Mouse (Mus musculus) hindbrain, embryonic 14.5 days (tissue): ENCODE results near the gene Colgalt2. TPM values are rescaled to one million over a fixed set of nuclear protein-coding genes. Genes with fewer than 3 reads are reported as not detected.

Experiments used
- ATAC-seq: fragments of 200-750 bp; cut with Nextera tagmentation; 2 replicates; pipeline ENCODE4 v1.8.0; 2017; ENCODE audit warnings: moderate number of reproducible peaks, mild to moderate bottlenecking, moderate TSS enrichment, moderate library complexity; ENCODE audit not compliant: low FRiP score
- DNase-seq: peaks from one replicate; pipeline ENCODE4 v3.0.0-alpha.2; 2015; ENCODE audit warnings: low spot score
- H3K27ac ChIP-seq: fragments of 300-500 bp; sonication (generic); 2 replicates; pipeline ENCODE4 v1.5.1; 2014; ENCODE audit warnings: mild to moderate bottlenecking, moderate library complexity
- H3K27me3 ChIP-seq: fragments of 300-500 bp; sonication (generic); 2 replicates; pipeline ENCODE4 v1.6.1; 2014; ENCODE audit warnings: mild to moderate bottlenecking, low read length, mixed read lengths; ENCODE audit not compliant: control insufficient read depth, insufficient read depth
- H3K36me3 ChIP-seq: fragments of 300-500 bp; sonication (generic); replicated peaks from 2 replicates; pipeline ENCODE4 v1.6.1; 2014; ENCODE audit not compliant: control insufficient read depth, insufficient read depth
- H3K4me1 ChIP-seq: fragments of 300-500 bp; sonication (generic); replicated peaks from 2 replicates; pipeline ENCODE4 v1.6.1; 2014; ENCODE audit warnings: antibody characterized with exemption, low read length, mixed read lengths; ENCODE audit not compliant: control insufficient read depth, insufficient read depth
- H3K4me2 ChIP-seq: fragments of 300-500 bp; sonication (generic); replicated peaks from 2 replicates; pipeline ENCODE4 v1.6.1; 2014; ENCODE audit warnings: mild to moderate bottlenecking, moderate library complexity
- H3K4me3 ChIP-seq: fragments of 300-500 bp; sonication (generic); replicated peaks from 2 replicates; pipeline ENCODE4 v1.5.1; 2014; ENCODE audit warnings: mild to moderate bottlenecking, low read length
- H3K9ac ChIP-seq: fragments of 300-500 bp; sonication (generic); 2 replicates; pipeline ENCODE4 v1.6.1; 2014
- H3K9me3 ChIP-seq: fragments of 300-500 bp; sonication (generic); 2 replicates; pipeline ENCODE4 v1.6.1; 2016; ENCODE audit warnings: low read length; ENCODE audit not compliant: control insufficient read depth
- WGBS: fragments of 180-500 bp; shearing (Covaris S2); extraction: QIAGEN DNeasy Blood & Tissue Kit; methylation state at CpG from one replicate; pipeline ENCODE4 v1.1.7; 2014; 5-methylcytosine and 5-hydroxymethylcytosine counted together
- polyA plus RNA-seq: library from polyadenylated mRNA; unstranded; fragments of >200 nt; fragmentation: Nextera tagmentation; extraction: Ambion mirVana; gene quantifications from 2 replicates; pipeline ENCODE4 v1.2.1, GENCODE M21; 2014

Gene Colgalt2
- polyA plus RNA-seq, 1 experiment from 2014 or later, result 3.4 TPM

DNA sequence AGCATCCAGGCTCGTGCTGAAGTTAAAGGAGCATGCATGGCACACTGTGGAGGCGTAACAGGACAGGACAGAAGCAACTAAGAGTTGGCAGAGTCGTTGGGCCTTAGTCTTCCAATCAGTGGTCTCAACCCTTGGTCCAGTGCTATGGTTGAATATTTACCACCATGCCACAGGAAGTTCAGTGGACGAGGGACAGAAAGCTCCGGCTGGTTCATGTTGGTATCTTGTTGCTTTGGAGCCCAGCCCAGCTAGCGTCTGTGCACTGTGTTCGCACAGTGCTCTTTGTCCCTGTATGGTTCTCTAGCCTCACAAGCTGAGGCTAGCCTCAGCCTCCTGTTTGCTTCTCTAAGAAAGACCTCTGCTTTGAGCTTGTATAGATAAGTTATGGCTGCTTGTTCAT lies 134.9 kb downstream of the Colgalt2 start:
- DNase-seq (no peak), ATAC-seq (no peak)
- no peaks in the 10 kb centered on the region for H3K27me3 ChIP-seq
- 91% methylated on average over 7 of the region's 7 CpGs for WGBS
- H3K9ac ChIP-seq, result no peak overlapping the region
- no peak overlapping the region for H3K27ac ChIP-seq
- no peaks in the 10 kb centered on the region; the same call in 1 of the 2 replicates for H3K36me3 ChIP-seq
- no peaks in the 10 kb centered on the region for H3K4me1 ChIP-seq
- H3K9me3 ChIP-seq, result no peaks in the 10 kb centered on the region
- H3K4me3 ChIP-seq, result no peak overlapping the region
- no peak overlapping the region for H3K4me2 ChIP-seq

DNA sequence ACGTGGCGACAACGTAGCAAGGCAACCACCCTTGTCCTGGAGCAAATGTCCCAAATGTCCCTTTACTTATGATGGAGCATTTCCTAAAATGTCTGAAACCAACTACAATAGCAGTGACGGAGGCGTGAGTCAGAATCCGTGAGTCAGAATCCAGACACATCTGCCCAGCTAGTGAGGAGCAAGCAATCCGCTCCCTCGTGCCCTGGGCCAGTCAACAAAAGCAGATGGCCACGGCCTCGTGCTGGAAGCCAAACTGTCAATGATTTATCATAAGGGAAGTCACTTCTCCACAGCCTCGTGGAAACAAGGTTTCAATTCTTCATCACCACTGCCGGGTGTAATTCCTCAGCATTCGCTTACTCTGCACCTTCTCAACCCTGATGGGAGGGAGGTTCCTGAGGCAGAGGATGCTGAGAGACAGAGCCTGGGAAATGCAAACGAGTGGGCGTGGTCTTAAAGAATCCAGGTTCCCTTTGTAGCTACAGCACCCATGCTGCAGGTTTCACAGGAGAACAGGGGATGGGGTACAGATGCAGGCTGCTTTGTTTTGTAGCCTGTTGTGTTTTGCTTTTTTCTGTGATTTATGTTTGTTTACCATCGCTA lies 136.9 kb downstream of the Colgalt2 start:
- no peaks in the 10 kb centered on the region; the same call in 1 of the 2 replicates for H3K36me3 ChIP-seq
- no peak for DNase-seq
- 0 out of 2 replicates have a peak, but pooled peaks have one; percentile 27 for ATAC-seq

GRCm38 (mm10) chr1:152537186-152537585 lies 137.6 kb downstream of the Colgalt2 start:
- ATAC-seq (no peak), DNase-seq (no peak)
- Histone ChIP-seq H3K9me3 (no peaks in the 10 kb centered on the region), H3K4me3 (no peak overlapping the region), H3K27me3 (no peaks in the 10 kb centered on the region), H3K4me1 (no peaks in the 10 kb centered on the region), H3K4me2 (no peak overlapping the region), H3K9ac (no peak overlapping the region), H3K27ac (no peak overlapping the region), H3K36me3 (peaks cover 3% of the 10 kb centered on the region; the same call in 1 of the 2 replicates)
- WGBS, result 69% methylated on average over 13 of the region's 13 CpGs

More for the DNA sequence above, 136.9 kb downstream of the Colgalt2 start:
- no peak overlapping the region for H3K9ac ChIP-seq
- H3K9me3 ChIP-seq, result no peaks in the 10 kb centered on the region
- no peaks in the 10 kb centered on the region for H3K4me1 ChIP-seq
- H3K4me3 ChIP-seq, result no peak overlapping the region
- 46% methylated on average over 16 of the region's 16 CpGs for WGBS
- no peaks in the 10 kb centered on the region for H3K27me3 ChIP-seq
- no peak overlapping the region for H3K27ac ChIP-seq
- no peak overlapping the region for H3K4me2 ChIP-seq

- peaks cover 3% of the 10 kb centered on the region for H3K36me3 ChIP-seq
- H3K4me3 ChIP-seq, result no peak overlapping the region
- H3K9ac ChIP-seq, result no peak overlapping the region
- no peak overlapping the region for H3K4me2 ChIP-seq
- DNase-seq (no peak), ATAC-seq (no peak)
- H3K27ac ChIP-seq, result no peak overlapping the region
- no peaks in the 10 kb centered on the region for H3K9me3 ChIP-seq
- 92% methylated on average over 4 of the region's 4 CpGs for WGBS
- no peaks in the 10 kb centered on the region for H3K27me3 ChIP-seq
- H3K4me1 ChIP-seq, result no peaks in the 10 kb centered on the region
These were observed 139.2 kb downstream of the Colgalt2 start for GRCm38 (mm10) chr1:152538817-152539216.

DNA sequence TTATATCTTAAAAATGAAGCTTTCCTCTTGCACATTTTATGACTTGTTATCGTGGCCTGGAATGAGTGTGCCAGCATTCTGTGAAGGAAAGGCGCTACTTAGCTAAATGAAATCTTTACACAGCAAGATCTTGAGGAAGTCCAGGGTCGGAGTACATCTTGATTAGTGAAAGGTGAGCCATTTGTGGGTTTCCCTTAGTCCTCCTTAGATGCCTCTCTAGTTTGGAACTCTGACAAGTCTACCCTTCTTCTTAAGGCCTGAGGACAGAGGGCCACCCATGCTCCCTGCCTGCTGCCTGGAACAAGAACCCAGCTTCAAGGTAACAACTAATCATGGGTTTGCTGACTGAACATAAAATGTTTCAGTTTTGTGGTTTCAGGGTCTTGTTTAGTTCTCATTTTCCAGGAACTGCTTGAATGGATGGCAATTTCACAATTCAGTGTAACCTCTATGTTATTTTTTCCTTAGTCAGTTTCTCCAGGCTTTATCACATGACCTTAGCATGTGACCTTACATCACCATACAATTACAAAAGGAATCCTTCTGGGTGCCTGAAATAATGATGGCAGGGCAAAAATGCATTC lies 140.8 kb downstream of the Colgalt2 start:
- WGBS, result 96% methylated on average over 3 of the region's 3 CpGs
- no peaks in the 10 kb centered on the region for H3K4me1 ChIP-seq
- no peaks in the 10 kb centered on the region for H3K9me3 ChIP-seq
- H3K27ac ChIP-seq, result no peak overlapping the region
- peaks cover 3% of the 10 kb centered on the region for H3K36me3 ChIP-seq
- ATAC-seq, result no peak
- no peak overlapping the region for H3K4me3 ChIP-seq
- H3K4me2 ChIP-seq, result no peak overlapping the region
- DNase-seq, result no peak
- no peaks in the 10 kb centered on the region for H3K27me3 ChIP-seq
- no peak overlapping the region for H3K9ac ChIP-seq

DNA sequence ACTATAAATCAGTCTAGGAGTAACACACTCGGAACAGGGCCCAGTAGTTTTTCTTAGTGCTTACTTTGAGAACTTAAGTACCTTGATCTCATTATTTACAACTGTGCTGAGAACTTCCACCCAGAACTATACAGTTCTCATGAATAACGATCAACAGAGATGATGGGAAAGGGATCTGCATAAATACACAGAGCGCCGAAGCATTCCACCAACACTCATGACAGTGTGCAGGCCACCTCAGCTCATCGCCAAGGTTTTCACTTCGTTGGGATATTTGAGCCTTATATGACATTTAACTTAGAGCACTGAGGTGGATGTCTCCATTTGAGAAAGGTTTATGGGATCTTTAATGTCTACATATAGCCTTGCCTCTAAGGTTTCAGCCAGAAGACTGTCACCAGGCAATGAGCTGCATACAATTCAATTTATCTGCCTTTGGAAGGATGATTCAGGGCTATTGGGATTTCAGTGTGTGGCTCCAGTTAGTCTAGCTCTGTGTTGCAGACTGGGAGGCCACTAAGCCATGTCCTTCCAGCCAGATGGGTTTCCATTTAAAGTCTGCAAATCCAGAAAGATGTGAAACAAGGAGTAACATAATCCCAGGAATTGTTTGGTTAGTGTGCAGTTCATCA lies 143.2 kb downstream of the Colgalt2 start:
- H3K9ac ChIP-seq, result no peak overlapping the region
- no peak overlapping the region for H3K27ac ChIP-seq
- ATAC-seq, result no peak
- no peaks in the 10 kb centered on the region for H3K4me1 ChIP-seq
- H3K4me3 ChIP-seq, result no peak overlapping the region
- H3K9me3 ChIP-seq, result no peaks in the 10 kb centered on the region
- H3K27me3 ChIP-seq, result no peaks in the 10 kb centered on the region
- 96% methylated on average over 6 of the region's 6 CpGs for WGBS
- H3K36me3 ChIP-seq, result peaks cover 3% of the 10 kb centered on the region
- no peak overlapping the region for H3K4me2 ChIP-seq
- DNase-seq, result no peak

- no peak overlapping the region for H3K4me3 ChIP-seq
- no peaks in the 10 kb centered on the region for H3K27me3 ChIP-seq
- H3K9me3 ChIP-seq, result no peaks in the 10 kb centered on the region
- no peak for DNase-seq
- H3K36me3 ChIP-seq, result peaks cover 3% of the 10 kb centered on the region
- no peak overlapping the region for H3K4me2 ChIP-seq
- no peak overlapping the region for H3K9ac ChIP-seq
- ATAC-seq, result no peak
- WGBS, result 94% methylated on average over 2 of the region's 2 CpGs
- H3K27ac ChIP-seq, result no peak overlapping the region
- H3K4me1 ChIP-seq, result no peaks in the 10 kb centered on the region
These were observed 144.0 kb downstream of the Colgalt2 start for GRCm38 (mm10) chr1:152543449-152544159.

- DNase-seq, result no peak
- no peaks in the 10 kb centered on the region for H3K27me3 ChIP-seq
- H3K9ac ChIP-seq, result no peak overlapping the region
- H3K27ac ChIP-seq, result no peak overlapping the region
- no peak overlapping the region for H3K4me3 ChIP-seq
- ATAC-seq, result no peak
- H3K36me3 ChIP-seq, result peaks cover 9% of the 10 kb centered on the region
- 87% methylated on average over 13 of the region's 13 CpGs for WGBS
- no peaks in the 10 kb centered on the region for H3K4me1 ChIP-seq
- no peak overlapping the region for H3K4me2 ChIP-seq
- no peaks in the 10 kb centered on the region for H3K9me3 ChIP-seq
These were observed 149.6 kb downstream of the Colgalt2 start for GRCm38 (mm10) chr1:152549061-152549738.

DNA sequence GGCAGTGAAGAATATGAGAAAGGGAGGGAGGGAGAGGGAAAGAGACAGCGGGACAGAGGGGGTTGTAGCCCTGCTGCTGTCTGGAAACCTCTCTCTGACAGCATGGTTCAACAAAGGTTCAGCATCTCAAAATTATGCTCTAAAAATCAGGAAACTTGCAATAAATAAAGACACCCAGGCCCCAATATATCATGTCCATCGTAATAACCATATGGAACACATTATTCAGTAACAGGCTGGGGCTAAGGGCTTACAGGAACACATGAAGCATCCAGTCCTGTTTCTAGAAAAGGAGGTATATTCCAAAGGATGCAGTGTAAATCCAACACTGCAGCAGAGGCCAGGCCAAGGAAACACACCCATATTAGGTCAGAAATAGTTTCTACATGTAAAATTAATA lies 150.9 kb downstream of the Colgalt2 start:
- no peak for DNase-seq

More for the DNA sequence above, 150.9 kb downstream of the Colgalt2 start:
- Histone ChIP-seq H3K9ac (no peak overlapping the region), H3K27ac (no peak overlapping the region), H3K4me3 (no peak overlapping the region), H3K36me3 (peaks cover 9% of the 10 kb centered on the region; the same call in 1 of the 2 replicates), H3K9me3 (no peaks in the 10 kb centered on the region), H3K27me3 (no peaks in the 10 kb centered on the region), H3K4me2 (no peak overlapping the region), H3K4me1 (no peaks in the 10 kb centered on the region)
- no peak for ATAC-seq
- 93% methylated on average over 2 of the region's 2 CpGs for WGBS
